Mouse (Mus musculus) ZHBTc4 (cell line): ENCODE measurements around the gene Med15.
A peak's percentile ranks its signal among the peaks of the same experiment; 100 is the strongest.
"Not testable (repeated sequence)": the region's sequence is repeated elsewhere in the genome, so short reads cannot be mapped to it uniquely, and the experiment has no call there.

Source experiments
- DNase-seq: peaks from one replicate; pipeline ENCODE4 v3.0.0-alpha.2; 2011; ENCODE audit warnings: low read depth, low spot score

The Med15 gene

GRCm38 (mm10) chr16:17617922-17618565, 114.6 kb downstream of the Med15 start:
- DNase-seq = peak; percentile 93

- no peak for DNase-seq
Measured at GRCm38 (mm10) chr16:17616212-17616611, 116.5 kb downstream of the Med15 start.

GRCm38 (mm10) chr16:17614740-17615139, 118.0 kb downstream of the Med15 start:
- DNase-seq = not testable (repeated sequence)

GRCm38 (mm10) chr16:17611383-17611782, 121.3 kb downstream of the Med15 start:
- DNase-seq = no peak

GRCm38 (mm10) chr16:17605684-17606083, 127.0 kb downstream of the Med15 start:
- DNase-seq = no peak

- DNase-seq = no peak
Measured at GRCm38 (mm10) chr16:17604941-17605340, 127.8 kb downstream of the Med15 start.
